Mouse (Mus musculus) WW6 (cell line): ENCODE measurements around the gene Gtse1.

Experiments
- DNase-seq: peaks from one replicate; pipeline ENCODE4 v3.0.0-alpha.2; 2013; ENCODE audit warnings: low read depth, low spot score

Gtse1 gene

GRCm38 (mm10) chr15:85867696-85868095 is 8.2 kb downstream of the Gtse1 start:
- DNase-seq = no peak

- DNase-seq = no peak
Observed at GRCm38 (mm10) chr15:85877336-85877735, 17.8 kb downstream of the Gtse1 start.

- DNase-seq = peak; percentile 63
Observed at GRCm38 (mm10) chr15:85878848-85879497, 19.4 kb downstream of the Gtse1 start, which contains the start of gene Trmu. Gene Trmu, plus strand, starts transcription at chr15:85879312.

GRCm38 (mm10) chr15:85879498-85879895 is 20.0 kb downstream of the Gtse1 start:
- no peak for DNase-seq

GRCm38 (mm10) chr15:85885606-85886005 is 26.1 kb downstream of the Gtse1 start:
- no peak for DNase-seq

GRCm38 (mm10) chr15:85889235-85889634 is 29.7 kb downstream of the Gtse1 start:
- no peak for DNase-seq

- no peak for DNase-seq
Observed at GRCm38 (mm10) chr15:85891971-85892370, 32.4 kb downstream of the Gtse1 start.

- no peak for DNase-seq
Observed at GRCm38 (mm10) chr15:85892498-85893118, 33.1 kb downstream of the Gtse1 start.

GRCm38 (mm10) chr15:85893871-85894270 is 34.3 kb downstream of the Gtse1 start:
- DNase-seq = no peak

GRCm38 (mm10) chr15:85896284-85896683 is 36.7 kb downstream of the Gtse1 start:
- peak; percentile 59 for DNase-seq

- DNase-seq = no peak
Observed at GRCm38 (mm10) chr15:85897113-85897512, 37.6 kb downstream of the Gtse1 start.

- DNase-seq = no peak
Observed at GRCm38 (mm10) chr15:85899396-85899795, 39.9 kb downstream of the Gtse1 start.

- no peak for DNase-seq
Observed at GRCm38 (mm10) chr15:85900318-85900717, 40.8 kb downstream of the Gtse1 start.

- DNase-seq = no peak
Observed at GRCm38 (mm10) chr15:85900801-85901200, 41.3 kb downstream of the Gtse1 start.

- DNase-seq = no peak
Observed at GRCm38 (mm10) chr15:85902505-85902904, 43.0 kb downstream of the Gtse1 start.

- DNase-seq = no peak
Observed at GRCm38 (mm10) chr15:85903826-85904225, 44.3 kb downstream of the Gtse1 start.

GRCm38 (mm10) chr15:85908660-85909491 is 49.3 kb downstream of the Gtse1 start:
- DNase-seq = no peak

GRCm38 (mm10) chr15:85909492-85909829 is 49.9 kb downstream of the Gtse1 start:
- DNase-seq = no peak

GRCm38 (mm10) chr15:85909931-85910330 is 50.4 kb downstream of the Gtse1 start:
- no peak for DNase-seq

- DNase-seq = no peak
Observed at GRCm38 (mm10) chr15:85913605-85914004, 54.1 kb downstream of the Gtse1 start.

- no peak for DNase-seq
Observed at GRCm38 (mm10) chr15:85919191-85919891, 59.8 kb downstream of the Gtse1 start.

GRCm38 (mm10) chr15:85919892-85920248 is 60.3 kb downstream of the Gtse1 start:
- no peak for DNase-seq
